Mouse (Mus musculus) thymus, adult 2 months (tissue): ENCODE measurements around the gene Spo11.

Experiments used
- CTCF ChIP-seq: fragments of 200-500 bp; IDR thresholded peaks from 2 replicates; pipeline ENCODE4 v1.5.1; 2012; ENCODE audit warnings: mild to moderate bottlenecking, control low read depth, low read length, moderate library complexity, borderline replicate concordance; ENCODE audit not compliant: control insufficient read depth, poor library complexity, insufficient read depth; ENCODE audit errors: extremely low read depth
- POLR2A ChIP-seq: fragments of 200-500 bp; IDR thresholded peaks from 2 replicates; pipeline ENCODE4 v1.6.1; 2012; ENCODE audit warnings: mild to moderate bottlenecking, low read length, control low read depth, moderate library complexity; ENCODE audit not compliant: control insufficient read depth, poor library complexity, insufficient read depth; ENCODE audit errors: extremely low read depth

DNA sequence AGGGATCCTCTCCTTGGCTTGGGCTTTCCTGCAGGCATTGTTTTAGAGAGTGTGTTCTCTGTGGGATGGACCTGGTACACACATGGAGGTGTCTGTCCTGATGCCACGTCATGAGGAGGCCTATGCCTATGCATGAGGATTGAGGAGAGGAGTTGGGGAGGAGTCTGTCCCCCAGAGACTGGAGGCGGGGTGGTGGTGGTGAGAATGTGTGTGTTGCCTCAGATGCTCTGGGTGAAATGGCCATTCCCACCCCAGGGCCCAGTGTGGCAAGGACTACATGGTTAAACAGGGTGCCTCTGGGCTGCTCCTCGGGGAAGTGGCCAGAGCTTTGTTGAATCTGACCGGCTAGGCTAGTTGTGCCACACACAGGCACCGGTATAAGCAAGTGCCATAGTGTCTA, 48.8 kb downstream of the Spo11 start:
- TF ChIP-seq CTCF, result no peak
- TF ChIP-seq POLR2A, result no peak
